ENCODE assay signal across 20 mouse cellular contexts in the genomic region with DNA sequence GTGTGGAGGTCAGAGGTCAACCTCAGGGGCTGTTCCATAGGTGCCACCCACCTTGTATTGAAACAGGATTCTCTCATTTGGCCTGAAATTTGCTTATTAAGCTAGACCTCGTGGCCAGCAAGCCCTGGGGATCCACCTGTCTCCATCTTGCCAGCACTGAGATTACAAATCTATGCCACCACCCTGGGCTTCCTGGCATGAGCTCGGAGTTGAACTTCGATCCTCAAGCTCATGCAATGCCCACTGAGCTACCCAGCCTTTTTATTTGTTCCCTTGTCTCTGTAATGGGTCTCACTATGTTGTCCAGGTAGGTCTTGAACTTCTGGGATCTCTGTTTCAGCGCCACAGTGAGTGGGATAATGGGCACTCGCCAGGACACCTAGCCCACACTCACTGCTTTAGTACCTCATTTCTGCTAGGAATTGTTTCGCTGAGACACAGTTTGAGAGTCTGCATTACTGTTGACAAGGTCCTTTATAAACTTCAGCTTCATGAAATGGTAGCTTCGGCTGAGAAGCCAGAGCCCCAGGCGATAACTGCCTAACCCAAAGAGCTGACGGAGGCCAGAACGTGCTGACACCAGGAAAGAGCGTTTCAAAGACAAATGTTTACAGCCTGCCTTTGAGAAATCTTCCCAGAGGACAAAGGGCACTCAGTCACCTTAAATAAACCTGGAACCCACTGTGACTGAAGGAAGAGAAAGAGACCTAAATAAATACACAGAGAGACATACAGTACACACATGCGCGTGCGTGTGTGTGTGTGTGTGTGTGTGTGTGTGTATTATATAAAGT. TPM values are rescaled to one million over a fixed set of nuclear protein-coding genes. Genes with fewer than 3 reads are reported as not detected.
A peak's percentile ranks its signal among the peaks of the same experiment; 100 is the strongest.
DNase-seq lines count a peak whose midpoint lies in the region; ATAC-seq and TF ChIP-seq lines count a peak whose summit lies in the region.
"Had no signal": no experiment of that assay in that cellular context is flagged by ENCODE, and none has a peak within 500 bp of the region (broad histone marks: within the 10 kb centered on the region; RNA-seq: fewer than 3 reads in every experiment).

No protein-coding gene starts in this region.

- H3K4me3 ChIP-seq in kidney, embryonic 16.5 days (ENCODE audit: low read length) = no peak overlapping the region
- no peak overlapping the region for H3K4me3 ChIP-seq in midbrain, embryonic 16.5 days (ENCODE audit: low read depth, low read length)
- H3K4me3 ChIP-seq: embryonic facial prominence, embryonic 15.5 days; hindbrain, embryonic 15.5 days; limb, embryonic 12.5 days; midbrain, embryonic 12.5 days had no signal

- TF ChIP-seq POLR2A in brain, embryonic 14.5 days (IDR thresholded peaks at IDR 0.05; ENCODE audit: borderline replicate concordance, extremely low read depth, insufficient read depth, insufficient read length, poor library complexity, severe bottlenecking) = no peak

- no peaks in the 10 kb centered on the region for H3K9me3 ChIP-seq in kidney, embryonic 16.5 days (ENCODE audit: low read length)
- no peaks in the 10 kb centered on the region for H3K9me3 ChIP-seq in midbrain, embryonic 16.5 days (replicated peaks; ENCODE audit: control insufficient read depth, low read length, poor library complexity, severe bottlenecking)
- H3K9me3 ChIP-seq: embryonic facial prominence, embryonic 15.5 days; hindbrain, embryonic 15.5 days; limb, embryonic 12.5 days; midbrain, embryonic 12.5 days had no signal

- 66% methylated on average over 14 of the region's 14 CpGs for WGBS in kidney, embryonic 16.5 days
- WGBS in midbrain, embryonic 16.5 days = 79% methylated on average over 14 of the region's 14 CpGs

- ATAC-seq in kidney, embryonic 16.5 days (ENCODE audit: low FRiP score, low TSS enrichment) = no peak
- ATAC-seq in midbrain, embryonic 16.5 days = no peak

- no peaks in the 10 kb centered on the region for H3K36me3 ChIP-seq in kidney, embryonic 16.5 days (ENCODE audit: insufficient read depth, low read length)
- no peaks in the 10 kb centered on the region for H3K36me3 ChIP-seq in midbrain, embryonic 16.5 days (ENCODE audit: control insufficient read depth, insufficient read depth, low read length)
- H3K36me3 ChIP-seq: embryonic facial prominence, embryonic 15.5 days; hindbrain, embryonic 15.5 days; limb, embryonic 12.5 days; midbrain, embryonic 12.5 days had no signal

- H3K27me3 ChIP-seq in kidney, embryonic 16.5 days (ENCODE audit: insufficient read depth, low read length) = no peaks in the 10 kb centered on the region
- H3K27me3 ChIP-seq in midbrain, embryonic 16.5 days (ENCODE audit: control insufficient read depth, insufficient read depth, low read depth, low read length) = no peaks in the 10 kb centered on the region
- H3K27me3 ChIP-seq: embryonic facial prominence, embryonic 15.5 days; hindbrain, embryonic 15.5 days; limb, embryonic 12.5 days had no signal

- peak; percentile 24 to 27 for DNase-seq in cerebellum, postnatal 25 days
- no peak for DNase-seq in cerebellum, postnatal 4 days (ENCODE audit: low spot score in 2 of 2)
- peak; percentile 12 for DNase-seq in kidney, postnatal 14 days
- peak; percentile 20 for DNase-seq in brain, embryonic 14.5 days (ENCODE audit: low read depth)
- DNase-seq in mesoderm, embryonic 11.5 days (ENCODE audit: low read depth, low spot score) = peak; percentile 17
- DNase-seq in retina, embryonic 14.5 days (ENCODE audit: low spot score) = no peak
- DNase-seq: adrenal gland, postnatal 10 days; B cell, adult 2 months; gastrocnemius, postnatal 10 days; lung, adult 2 months; retina, postnatal 1 day; right cerebral cortex, postnatal 4 days; thymus, adult 18-20 months had no signal

- no peak overlapping the region for H3K27ac ChIP-seq in kidney, embryonic 16.5 days (ENCODE audit: low read length)
- H3K27ac ChIP-seq in midbrain, embryonic 16.5 days (ENCODE audit: low read length) = no peak overlapping the region
- H3K27ac ChIP-seq: embryonic facial prominence, embryonic 15.5 days; hindbrain, embryonic 15.5 days; limb, embryonic 12.5 days; macrophage; midbrain, embryonic 12.5 days had no signal

- no peaks in the 10 kb centered on the region for H3K4me1 ChIP-seq in kidney, embryonic 16.5 days (ENCODE audit: insufficient read depth, low read length)
- no peaks in the 10 kb centered on the region for H3K4me1 ChIP-seq in midbrain, embryonic 16.5 days (ENCODE audit: control insufficient read depth, insufficient read depth, low read length)
- H3K4me1 ChIP-seq: embryonic facial prominence, embryonic 15.5 days; hindbrain, embryonic 15.5 days; limb, embryonic 12.5 days; midbrain, embryonic 12.5 days had no signal

- no peak overlapping the region for H3K4me2 ChIP-seq in kidney, embryonic 16.5 days (replicated peaks; ENCODE audit: low read depth, low read length)
- no peak overlapping the region for H3K4me2 ChIP-seq in midbrain, embryonic 16.5 days (ENCODE audit: low read length)
- H3K4me2 ChIP-seq: embryonic facial prominence, embryonic 15.5 days; hindbrain, embryonic 15.5 days; limb, embryonic 12.5 days; midbrain, embryonic 12.5 days had no signal

- H3K9ac ChIP-seq in kidney, embryonic 16.5 days (replicated peaks; ENCODE audit: low read length) = no peak overlapping the region
- H3K9ac ChIP-seq in midbrain, embryonic 16.5 days (ENCODE audit: low read depth, low read length) = no peak overlapping the region
- H3K9ac ChIP-seq: embryonic facial prominence, embryonic 15.5 days; hindbrain, embryonic 15.5 days; limb, embryonic 12.5 days; midbrain, embryonic 12.5 days had no signal

- no peak for TF ChIP-seq CTCF in brain, embryonic 14.5 days (IDR thresholded peaks at IDR 0.05; ENCODE audit: borderline replicate concordance, extremely low read depth, insufficient read depth, insufficient read length)

RNA-seq across cellular contexts. Expression of a gene that starts 50.6 kb away (rescaled TPM):
- polyA plus RNA-seq in kidney, embryonic 16.5 days (2015; fragmentation: Nextera tagmentation; extraction: Ambion mirVana) = 14.0 and 15.7 TPM in 2 replicates
- 4.8 and 6.7 TPM in 2 replicates for polyA plus RNA-seq in brain, embryonic 14.5 days (2012; rRNA removed)
- 7.6 and 8.5 TPM in 2 replicates for polyA plus RNA-seq in midbrain, embryonic 16.5 days (2015; fragmentation: Nextera tagmentation; extraction: Ambion mirVana)

Comparison
In these comparisons a context has a peak if more than half of its experiments do, and no peak if none do; other contexts are left out.
1. DNase-seq: peak in cerebellum, postnatal 25 days (2 of 2), kidney, postnatal 14 days (single experiment), brain, embryonic 14.5 days (single experiment) and mesoderm, embryonic 11.5 days (single experiment); none in cerebellum, postnatal 4 days (0 of 2) and retina, embryonic 14.5 days (single experiment).